Mouse (Mus musculus) ES-E14 (cell line): Measurements from ENCODE around the gene Nphp1. TPM values are rescaled to one million over a fixed set of nuclear protein-coding genes. Genes with fewer than 3 reads are reported as not detected.
A peak's percentile ranks its signal among the peaks of the same experiment; 100 is the strongest.

ENCODE experiments used
- DNase-seq: peaks from one replicate; pipeline ENCODE4 v3.0.0-alpha.2; 2013; ENCODE audit warnings: low read depth, low spot score
- H3K27ac ChIP-seq: 2 replicates; pipeline ENCODE4 v1.5.1; 2012; ENCODE audit warnings: low read depth, mild to moderate bottlenecking, low read length, moderate library complexity, mixed read lengths; ENCODE audit not compliant: poor library complexity, insufficient read depth, severe bottlenecking
- H3K36me3 ChIP-seq: 2 replicates; pipeline ENCODE4 v1.6.1; 2012; ENCODE audit warnings: mild to moderate bottlenecking, low read length, moderate library complexity, mixed read lengths; ENCODE audit not compliant: control insufficient read depth, poor library complexity, insufficient read depth, severe bottlenecking
- H3K4me1 ChIP-seq, 2 experiments: fragments of 150-350 bp in 1 of 2; sonication (generic) in 1 of 2; 2 replicates each; pipeline ENCODE4 v1.6.1; 2012; ENCODE audit warnings: low read length in 2 of 2, mild to moderate bottlenecking in 1 of 2, mixed read lengths in 1 of 2; ENCODE audit not compliant: control insufficient read depth in 2 of 2, insufficient read depth in 2 of 2, poor library complexity in 1 of 2
- H3K4me3 ChIP-seq, 2 experiments: fragments of 150-350 bp in 1 of 2; sonication (generic) in 1 of 2; 2 replicates each; pipeline ENCODE4 v1.5.1; 2012; ENCODE audit warnings: low read length in 2 of 2, low read depth in 1 of 2, mild to moderate bottlenecking in 1 of 2, mixed read lengths in 1 of 2; ENCODE audit not compliant: insufficient read depth in 1 of 2, poor library complexity in 1 of 2, severe bottlenecking in 1 of 2
- H3K9ac ChIP-seq: 2 replicates; pipeline ENCODE4 v1.6.1; 2012; ENCODE audit warnings: low read depth, mild to moderate bottlenecking, low read length, mixed read lengths; ENCODE audit not compliant: poor library complexity, insufficient read depth, severe bottlenecking
- H3K9me3 ChIP-seq: fragments of 150-350 bp; sonication (generic); 2 replicates; pipeline ENCODE4 v1.6.1; 2012; ENCODE audit warnings: low read depth, mild to moderate bottlenecking, low read length; ENCODE audit not compliant: control insufficient read depth, insufficient read depth
- CHD2 ChIP-seq: IDR thresholded peaks from 2 replicates; pipeline ENCODE4 v1.6.1; 2014; ENCODE audit warnings: mild to moderate bottlenecking, low read depth, low read length, inconsistent platforms
- HCFC1 ChIP-seq: IDR thresholded peaks from 2 replicates; pipeline ENCODE4 v1.6.1; 2012; ENCODE audit warnings: low read length, inconsistent platforms, borderline replicate concordance; ENCODE audit not compliant: insufficient read depth
- MAFK ChIP-seq: IDR thresholded peaks from 2 replicates; pipeline ENCODE4 v1.6.1; 2014; ENCODE audit warnings: mild to moderate bottlenecking, low read depth, low read length, inconsistent platforms; ENCODE audit not compliant: insufficient read depth
- ZC3H11A ChIP-seq: IDR thresholded peaks from 2 replicates; pipeline ENCODE4 v1.6.1; 2012; ENCODE audit warnings: low read depth, mild to moderate bottlenecking, inconsistent platforms, low read length, borderline replicate concordance
- ZNF384 ChIP-seq: IDR thresholded peaks from 2 replicates; pipeline ENCODE4 v1.6.1; 2012; ENCODE audit warnings: low read depth, low read length, inconsistent platforms
- in situ Hi-C, 2 experiments: fragments of 600-800 bp; cut with MboI; formaldehyde crosslinking; loops; one replicate each; pipeline ENCODE4 v1.15.1; 2025; ENCODE audit warnings: low sequenced_read_pairs in 2 of 2, inconsistent platforms in 1 of 2; ENCODE audit not compliant: unreplicated experiment in 2 of 2
- total RNA-seq: library from RNA; depleted of rRNA; stranded (reverse); fragments of 300-350 nt; gene quantifications from 2 replicates; pipeline ENCODE4 v1.2.3, GENCODE M21; 2012

Gene Nphp1
- total RNA-seq, 1 experiment = 7.4 TPM

DNA sequence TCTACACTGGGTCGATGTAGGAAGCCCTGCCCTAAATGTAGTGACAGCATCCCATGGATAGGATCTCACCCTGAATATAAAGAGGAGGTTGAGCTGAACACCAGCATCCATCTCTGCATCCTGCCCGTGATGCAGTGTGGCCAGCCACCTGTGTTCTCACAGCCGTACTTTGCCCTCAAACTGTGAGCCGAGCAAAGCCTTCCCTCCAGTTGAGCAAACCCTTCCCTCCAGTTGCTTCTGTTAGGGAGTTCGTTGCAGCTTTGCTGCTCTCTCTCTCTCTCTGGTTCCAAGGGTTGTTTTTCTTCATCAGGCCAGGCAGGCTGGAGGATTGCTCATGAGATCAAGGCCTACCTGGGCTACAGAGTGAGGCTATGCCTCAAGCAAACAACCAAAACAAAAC is 53.8 kb downstream of the Nphp1 start:
- DNase-seq = no peak
- in situ Hi-C loops = no loop called here
- Histone ChIP-seq H3K4me3 (no peak overlapping the region), H3K9ac (no peak overlapping the region), H3K36me3 (no peaks in the 10 kb centered on the region), H3K27ac (no peak overlapping the region), H3K9me3 (no peaks in the 10 kb centered on the region), H3K4me1 (peaks cover 6 to 8% of the 10 kb centered on the region in 2 experiments; a peak in 3 of 4 replicates)
- TF ChIP-seq ZC3H11A = no peak
- TF ChIP-seq CHD2 = no peak
- TF ChIP-seq HCFC1 = no peak
- no peak for TF ChIP-seq ZNF384
- no peak for TF ChIP-seq MAFK

- no peak overlapping the region for H3K4me3 ChIP-seq
These were observed 58.2 kb downstream of the Nphp1 start for GRCm38 (mm10) chr2:127730301-127730997.

GRCm38 (mm10) chr2:127729671-127730070 is 59.0 kb downstream of the Nphp1 start, which contains the start of gene Mall:
Mall (minus strand) TSS chr2:127729932.
- DNase-seq = no peak
- H3K4me3 ChIP-seq = peak within 1 kb of the TSS; percentile 37 to 56
- no peak for TF ChIP-seq ZNF384
- no peaks in the 10 kb centered on the region for H3K36me3 ChIP-seq
- H3K4me1 ChIP-seq = peaks cover 6 to 22% of the 10 kb centered on the region in 2 experiments; a peak in 3 of 4 replicates
- 0 out of 2 replicates have a peak within 1 kb of the TSS, but pooled peaks have one; percentile 13 for H3K27ac ChIP-seq
- in situ Hi-C loops = no loop called here
- H3K9me3 ChIP-seq = no peaks in the 10 kb centered on the region
- no peak within 1 kb of the TSS; the same call in 1 of the 2 replicates for H3K9ac ChIP-seq

More at GRCm38 (mm10) chr2:127730301-127730997, 58.2 kb downstream of the Nphp1 start:
- no peak overlapping the region for H3K27ac ChIP-seq
- peaks cover 6 to 22% of the 10 kb centered on the region in 2 experiments; a peak in 3 of 4 replicates for H3K4me1 ChIP-seq
- H3K9ac ChIP-seq = no peak overlapping the region
- no peak for DNase-seq
- no peaks in the 10 kb centered on the region for H3K36me3 ChIP-seq
- TF ChIP-seq ZNF384 = no peak
- TF ChIP-seq MAFK = no peak
- TF ChIP-seq ZC3H11A = no peak
- no peak for TF ChIP-seq CHD2
- TF ChIP-seq HCFC1 = no peak
- in situ Hi-C loops = no loop called here
- H3K9me3 ChIP-seq = no peaks in the 10 kb centered on the region

- no peak for DNase-seq
- no peaks in the 10 kb centered on the region for H3K36me3 ChIP-seq
- in situ Hi-C loops = no loop called here
- no peaks in the 10 kb centered on the region for H3K9me3 ChIP-seq
- H3K27ac ChIP-seq = no peak overlapping the region
- H3K4me3 ChIP-seq = peak overlapping the region in 1 of 2 experiments; percentile 37; a peak in 1 of 4 replicates
- H3K9ac ChIP-seq = no peak overlapping the region
- H3K4me1 ChIP-seq = peaks cover 6 to 22% of the 10 kb centered on the region in 2 experiments; a peak in 3 of 4 replicates
- TF ChIP-seq CHD2 (no peak), ZNF384 (no peak), MAFK (no peak), ZC3H11A (no peak), HCFC1 (no peak)
These were observed 59.8 kb downstream of the Nphp1 start for GRCm38 (mm10) chr2:127728661-127729450.
